Mouse (Mus musculus) heart, embryonic 11.5 days (tissue): ENCODE data around the gene Mmrn2. TPM values are rescaled to one million over a fixed set of nuclear protein-coding genes. Genes with fewer than 3 reads are reported as not detected.
A peak's percentile ranks its signal among the peaks of the same experiment; 100 is the strongest.

Source experiments
- ATAC-seq: fragments of 200-750 bp; cut with Nextera tagmentation; replicated peaks from 2 replicates; pipeline ENCODE4 v1.8.0; 2017; ENCODE audit warnings: moderate library complexity; ENCODE audit not compliant: insufficient number of reproducible peaks, low FRiP score, low TSS enrichment
- H3K27ac ChIP-seq: fragments of 300-500 bp; sonication (generic); 2 replicates; pipeline ENCODE4 v1.5.1; 2014; ENCODE audit warnings: mild to moderate bottlenecking, low read depth, low read length
- H3K27me3 ChIP-seq: fragments of 300-500 bp; sonication (generic); 2 replicates; pipeline ENCODE4 v1.6.1; 2014; ENCODE audit warnings: mild to moderate bottlenecking, low read length, mixed read lengths; ENCODE audit not compliant: control insufficient read depth, insufficient read depth
- H3K36me3 ChIP-seq: fragments of 300-500 bp; sonication (generic); 2 replicates; pipeline ENCODE4 v1.6.1; 2014; ENCODE audit warnings: mild to moderate bottlenecking, low read length, moderate library complexity, mixed read lengths; ENCODE audit not compliant: control insufficient read depth, insufficient read depth
- H3K4me1 ChIP-seq: fragments of 300-500 bp; sonication (generic); 2 replicates; pipeline ENCODE4 v1.6.1; 2014; ENCODE audit warnings: low read length; ENCODE audit not compliant: control insufficient read depth, insufficient read depth
- H3K4me2 ChIP-seq: fragments of 300-500 bp; sonication (generic); 2 replicates; pipeline ENCODE4 v1.6.1; 2014; ENCODE audit warnings: mild to moderate bottlenecking, moderate library complexity
- H3K4me3 ChIP-seq: fragments of 300-500 bp; sonication (generic); 2 replicates; pipeline ENCODE4 v1.5.1; 2014; ENCODE audit warnings: low read depth, low read length
- H3K9ac ChIP-seq: fragments of 300-500 bp; sonication (generic); 2 replicates; pipeline ENCODE4 v1.6.1; 2014; ENCODE audit warnings: mild to moderate bottlenecking, low read depth, low read length, moderate library complexity
- H3K9me3 ChIP-seq: fragments of 300-500 bp; sonication (generic); replicated peaks from 2 replicates; pipeline ENCODE4 v1.6.1; 2016; ENCODE audit warnings: low read length; ENCODE audit not compliant: control insufficient read depth
- WGBS: fragments of 180-500 bp; shearing (Covaris S2); extraction: QIAGEN DNeasy Blood & Tissue Kit; methylation state at CpG from one replicate; pipeline ENCODE4 v1.1.7; 2014; ENCODE audit not compliant: insufficient replicate concordance; 5-methylcytosine and 5-hydroxymethylcytosine counted together
- polyA plus RNA-seq: library from polyadenylated mRNA; unstranded; fragments of >200 nt; fragmentation: Nextera tagmentation; extraction: Ambion mirVana; gene quantifications from 2 replicates; pipeline ENCODE4 v1.2.1, GENCODE M21; 2014

Gene Mmrn2
- polyA plus RNA-seq, 1 experiment from 2014 or later = 15.8 TPM

GRCm38 (mm10) chr14:34355301-34355700, 20.0 kb upstream of the Mmrn2 start, which contains the start of gene Fam25c:
Fam25c (minus strand) TSS chr14:34355433.
- H3K27me3 ChIP-seq = no peaks in the 10 kb centered on the region
- 57% methylated on average over 6 of the region's 6 CpGs for WGBS
- H3K4me1 ChIP-seq = peaks cover 3% of the 10 kb centered on the region; the same call in 1 of the 2 replicates
- no peak within 1 kb of the TSS for H3K27ac ChIP-seq
- H3K36me3 ChIP-seq = no peaks in the 10 kb centered on the region
- no peak within 1 kb of the TSS for H3K4me3 ChIP-seq
- H3K9me3 ChIP-seq = no peaks in the 10 kb centered on the region
- H3K9ac ChIP-seq = no peak within 1 kb of the TSS
- no peak; the same call in 1 of the 2 replicates for ATAC-seq
- H3K4me2 ChIP-seq = no peak within 1 kb of the TSS

GRCm38 (mm10) chr14:34357671-34358455, 17.4 kb upstream of the Mmrn2 start:
- H3K4me1 ChIP-seq = peaks cover 3% of the 10 kb centered on the region; the same call in 1 of the 2 replicates
- H3K27ac ChIP-seq = no peak overlapping the region
- no peak overlapping the region for H3K4me3 ChIP-seq
- H3K9me3 ChIP-seq = no peaks in the 10 kb centered on the region
- no peak overlapping the region for H3K9ac ChIP-seq
- H3K4me2 ChIP-seq = no peak overlapping the region
- ATAC-seq = no peak
- H3K36me3 ChIP-seq = no peaks in the 10 kb centered on the region
- 74% methylated on average over 7 of the region's 7 CpGs for WGBS
- H3K27me3 ChIP-seq = no peaks in the 10 kb centered on the region

- no peaks in the 10 kb centered on the region for H3K9me3 ChIP-seq
- H3K9ac ChIP-seq = no peak overlapping the region
- no peak overlapping the region for H3K27ac ChIP-seq
- H3K27me3 ChIP-seq = no peaks in the 10 kb centered on the region; the same call in 1 of the 2 replicates
- H3K36me3 ChIP-seq = no peaks in the 10 kb centered on the region
- no peak for ATAC-seq
- peaks cover 7% of the 10 kb centered on the region for H3K4me1 ChIP-seq
- whole genome bisulfite sequencing = 44% methylated on average over 5 of the region's 5 CpGs
- no peak overlapping the region for H3K4me3 ChIP-seq
- H3K4me2 ChIP-seq = no peak overlapping the region
Observed at GRCm38 (mm10) chr14:34359676-34360244, 15.5 kb upstream of the Mmrn2 start.

GRCm38 (mm10) chr14:34360251-34360650, 15.0 kb upstream of the Mmrn2 start:
- H3K36me3 ChIP-seq = no peaks in the 10 kb centered on the region
- H3K9me3 ChIP-seq = no peaks in the 10 kb centered on the region
- WGBS = 49% methylated on average over 6 of the region's 6 CpGs
- H3K9ac ChIP-seq = no peak overlapping the region
- no peak overlapping the region for H3K4me2 ChIP-seq
- H3K27me3 ChIP-seq = no peaks in the 10 kb centered on the region; the same call in 1 of the 2 replicates
- H3K4me1 ChIP-seq = peaks cover 4% of the 10 kb centered on the region; the same call in 1 of the 2 replicates
- H3K27ac ChIP-seq = no peak overlapping the region
- no peak for ATAC-seq
- no peak overlapping the region for H3K4me3 ChIP-seq

GRCm38 (mm10) chr14:34362135-34362534, 13.1 kb upstream of the Mmrn2 start:
- 35% methylated on average over 4 of the region's 4 CpGs for WGBS

GRCm38 (mm10) chr14:34362726-34363445, 12.4 kb upstream of the Mmrn2 start:
- Histone ChIP-seq H3K9me3 (no peaks in the 10 kb centered on the region), H3K4me3 (peak overlapping the region; percentile 48), H3K4me1 (peaks cover 4% of the 10 kb centered on the region; the same call in 1 of the 2 replicates), H3K9ac (peak overlapping the region; percentile 63; the same call in 1 of the 2 replicates), H3K27me3 (no peaks in the 10 kb centered on the region; the same call in 1 of the 2 replicates), H3K36me3 (no peaks in the 10 kb centered on the region), H3K4me2 (peak overlapping the region; percentile 81), H3K27ac (no peak overlapping the region)
- 0 out of 2 replicates have a peak, but pooled peaks have one; percentile 33 for ATAC-seq
- WGBS = 24% methylated on average over 18 of the region's 18 CpGs

More at GRCm38 (mm10) chr14:34362135-34362534, 13.1 kb upstream of the Mmrn2 start:
- H3K9me3 ChIP-seq = no peaks in the 10 kb centered on the region
- no peak overlapping the region for H3K4me2 ChIP-seq
- no peaks in the 10 kb centered on the region; the same call in 1 of the 2 replicates for H3K27me3 ChIP-seq
- H3K4me1 ChIP-seq = peaks cover 4% of the 10 kb centered on the region; the same call in 1 of the 2 replicates
- ATAC-seq = no peak
- H3K4me3 ChIP-seq = no peak overlapping the region
- no peak overlapping the region for H3K27ac ChIP-seq
- no peak overlapping the region for H3K9ac ChIP-seq
- H3K36me3 ChIP-seq = no peaks in the 10 kb centered on the region

GRCm38 (mm10) chr14:34363490-34364253, 11.6 kb upstream of the Mmrn2 start:
- H3K36me3 ChIP-seq = no peaks in the 10 kb centered on the region
- peak overlapping the region; percentile 81 for H3K4me2 ChIP-seq
- peak overlapping the region; percentile 63 for H3K9ac ChIP-seq
- peak overlapping the region; percentile 48 for H3K4me3 ChIP-seq
- no peak overlapping the region for H3K27ac ChIP-seq
- no peaks in the 10 kb centered on the region; the same call in 1 of the 2 replicates for H3K27me3 ChIP-seq
- 5% methylated on average over 32 of the region's 32 CpGs for WGBS
- peak; percentile 63 for ATAC-seq
- H3K9me3 ChIP-seq = no peaks in the 10 kb centered on the region
- H3K4me1 ChIP-seq = peaks cover 4% of the 10 kb centered on the region; the same call in 1 of the 2 replicates
